Mouse (Mus musculus) limb, embryonic 13.5 days (tissue): ENCODE data around the gene Cdh24. TPM values are rescaled to one million over a fixed set of nuclear protein-coding genes. Genes with fewer than 3 reads are reported as not detected.

ENCODE experiments used
- ATAC-seq: fragments of 200-750 bp; cut with Nextera tagmentation; 2 replicates; pipeline ENCODE4 v1.8.0; 2017; ENCODE audit warnings: low read depth, moderate number of reproducible peaks, moderate TSS enrichment; ENCODE audit not compliant: low FRiP score
- H3K27ac ChIP-seq: fragments of 300-500 bp; sonication (generic); 2 replicates; pipeline ENCODE4 v1.5.1; 2015; ENCODE audit warnings: inconsistent platforms, mild to moderate bottlenecking, moderate library complexity
- H3K27me3 ChIP-seq: fragments of 300-500 bp; sonication (generic); 2 replicates; pipeline ENCODE4 v1.6.1; 2015; ENCODE audit warnings: mild to moderate bottlenecking, inconsistent platforms
- H3K36me3 ChIP-seq: fragments of 300-500 bp; sonication (generic); 2 replicates; pipeline ENCODE4 v1.6.1; 2015; ENCODE audit warnings: inconsistent platforms, mild to moderate bottlenecking, moderate library complexity
- H3K4me1 ChIP-seq: fragments of 300-500 bp; sonication (generic); 2 replicates; pipeline ENCODE4 v1.6.1; 2015; ENCODE audit warnings: inconsistent platforms
- H3K4me2 ChIP-seq: fragments of 300-500 bp; sonication (generic); replicated peaks from 2 replicates; pipeline ENCODE4 v1.6.1; 2015; ENCODE audit warnings: inconsistent platforms, mild to moderate bottlenecking, moderate library complexity
- H3K4me3 ChIP-seq: fragments of 300-500 bp; sonication (generic); 2 replicates; pipeline ENCODE4 v1.5.1; 2015; ENCODE audit warnings: moderate library complexity, mild to moderate bottlenecking, inconsistent platforms
- H3K9ac ChIP-seq: fragments of 300-500 bp; sonication (generic); 2 replicates; pipeline ENCODE4 v1.6.1; 2015; ENCODE audit warnings: mild to moderate bottlenecking, inconsistent platforms
- H3K9me3 ChIP-seq: fragments of 300-500 bp; sonication (generic); 2 replicates; pipeline ENCODE4 v1.6.1; 2016; ENCODE audit warnings: inconsistent platforms
- WGBS: fragments of 180-500 bp; shearing (Covaris S2); methylation state at CpG from one replicate; pipeline ENCODE4 v1.1.7; 2015; 5-methylcytosine and 5-hydroxymethylcytosine counted together
- polyA plus RNA-seq: library from polyadenylated mRNA; unstranded; fragments of >200 nt; fragmentation: Nextera tagmentation; extraction: Ambion mirVana; gene quantifications from 2 replicates; pipeline ENCODE4 v1.2.1, GENCODE M21; 2015

Cdh24 gene
- polyA plus RNA-seq = 6.7 and 8.2 TPM in 2 replicates

DNA sequence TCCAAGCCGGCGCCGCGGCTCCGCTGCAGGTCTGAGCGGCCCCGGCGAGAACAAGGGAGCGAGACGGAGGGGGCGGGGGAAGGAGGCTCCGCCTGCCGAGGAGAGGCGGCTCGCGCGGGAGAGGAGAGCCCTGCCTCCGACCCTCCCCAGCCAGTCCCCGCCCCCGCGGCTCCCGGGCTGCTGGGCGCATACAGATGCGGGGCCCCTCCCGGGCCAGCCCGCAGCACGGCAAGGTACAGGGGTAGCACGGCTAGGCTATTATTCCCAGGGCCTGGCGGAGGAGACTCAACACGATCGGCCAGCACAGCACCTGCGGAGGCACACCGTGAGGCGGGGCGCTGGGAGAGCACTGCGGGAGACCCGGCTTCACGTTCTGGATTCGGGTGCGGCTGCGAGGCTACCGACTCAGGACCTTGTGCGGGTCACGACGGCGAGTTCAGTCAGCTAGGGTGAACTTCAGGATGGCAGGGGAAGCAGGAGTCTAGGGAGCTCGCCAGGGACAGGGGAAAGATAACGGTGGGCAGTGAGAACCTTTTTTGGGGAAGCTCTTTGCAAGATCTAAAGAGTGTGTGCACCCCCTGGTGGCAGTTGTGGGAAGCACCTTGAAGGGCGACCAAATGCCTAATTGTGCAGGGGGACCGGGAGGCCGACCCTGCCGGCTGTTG is at the start of gene Cdh24:
TSS of gene Cdh24 (minus strand) at position 60 of the 665 bp plus-strand sequence.
- Histone ChIP-seq H3K9ac (peak within 1 kb of the TSS; percentile 91), H3K9me3 (no peaks in the 10 kb centered on the region), H3K27ac (peak within 1 kb of the TSS; percentile 84), H3K4me2 (peak within 1 kb of the TSS; percentile 93), H3K36me3 (peaks cover 75% of the 10 kb centered on the region), H3K4me1 (peaks cover 16% of the 10 kb centered on the region), H3K27me3 (no peaks in the 10 kb centered on the region), H3K4me3 (peak within 1 kb of the TSS; percentile 76)
- peak; percentile 93 for ATAC-seq
- WGBS = under 1% methylated on average over 40 of the region's 52 CpGs

DNA sequence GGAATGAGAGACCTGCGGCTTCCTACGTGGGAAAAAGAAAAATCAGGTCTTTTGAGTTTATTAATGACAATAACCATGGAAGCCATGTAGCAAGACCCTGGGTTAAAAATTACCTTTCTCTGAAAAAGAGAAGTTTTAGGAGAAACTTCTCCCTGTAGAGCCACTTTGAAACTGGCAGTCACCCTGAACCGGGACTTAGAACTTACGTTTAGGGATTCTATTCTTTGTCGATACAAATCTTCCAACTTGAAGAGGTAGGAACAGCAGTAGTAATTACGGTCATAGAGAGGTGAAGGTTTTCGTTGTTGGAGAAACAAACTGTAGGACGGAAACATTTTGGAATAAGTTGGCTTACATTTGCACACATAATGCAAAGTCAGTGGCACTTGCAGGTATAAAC is 46.1 kb upstream of the Cdh24 start:
- 4% methylated on average over 8 of the region's 8 CpGs for WGBS
- Histone ChIP-seq H3K27me3 (no peaks in the 10 kb centered on the region), H3K9ac (peak overlapping the region; percentile 79), H3K4me2 (peak overlapping the region; percentile 74), H3K36me3 (peaks cover 38% of the 10 kb centered on the region), H3K4me1 (peaks cover 26% of the 10 kb centered on the region), H3K4me3 (peak overlapping the region; percentile 75), H3K9me3 (no peaks in the 10 kb centered on the region), H3K27ac (peak overlapping the region; percentile 69)
- no peak for ATAC-seq

DNA sequence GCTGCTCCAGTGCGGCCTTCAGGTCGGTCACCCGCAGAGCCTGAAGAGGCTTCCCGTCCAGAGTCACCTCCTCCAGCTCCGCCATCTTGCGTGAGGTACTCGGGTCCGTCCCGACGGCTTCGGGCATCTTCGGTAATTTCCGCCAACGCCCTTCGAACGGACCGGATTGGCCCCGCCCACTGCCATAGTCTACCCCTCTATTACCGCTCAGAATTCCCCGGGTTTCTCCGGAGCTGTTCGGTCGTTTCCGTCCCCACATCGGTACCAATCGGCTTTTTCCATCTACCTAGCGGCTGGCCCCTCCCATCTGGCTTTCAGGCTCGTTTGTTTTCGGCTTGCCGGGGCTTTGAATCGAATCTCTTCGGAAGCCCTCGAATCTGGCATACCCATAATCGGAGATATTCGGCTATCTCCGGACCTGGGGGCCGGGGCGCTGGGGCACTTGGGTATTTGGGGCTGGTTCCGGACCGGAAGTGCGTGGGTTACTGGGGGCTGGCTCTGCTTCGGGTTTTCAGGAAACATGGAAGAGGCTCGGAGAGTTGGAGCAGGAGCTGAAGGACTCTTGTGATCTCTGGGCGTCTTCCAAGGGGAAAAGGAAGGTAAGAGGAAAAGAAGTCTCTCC is 45.5 kb upstream of the Cdh24 start, which contains the start of gene Acin1:
TSS of gene Acin1 (minus strand) at position 410 of the 622 bp plus-strand sequence.
- peaks cover 26% of the 10 kb centered on the region for H3K4me1 ChIP-seq
- peak; percentile 97 for ATAC-seq
- peak within 1 kb of the TSS; percentile 75 for H3K4me3 ChIP-seq
- H3K27ac ChIP-seq = peak within 1 kb of the TSS; percentile 96
- no peaks in the 10 kb centered on the region for H3K9me3 ChIP-seq
- peak within 1 kb of the TSS; percentile 94 for H3K9ac ChIP-seq
- H3K4me2 ChIP-seq = peak within 1 kb of the TSS; percentile 74
- H3K36me3 ChIP-seq = peaks cover 44% of the 10 kb centered on the region
- no peaks in the 10 kb centered on the region for H3K27me3 ChIP-seq
- WGBS = under 1% methylated on average over 44 of the region's 44 CpGs

DNA sequence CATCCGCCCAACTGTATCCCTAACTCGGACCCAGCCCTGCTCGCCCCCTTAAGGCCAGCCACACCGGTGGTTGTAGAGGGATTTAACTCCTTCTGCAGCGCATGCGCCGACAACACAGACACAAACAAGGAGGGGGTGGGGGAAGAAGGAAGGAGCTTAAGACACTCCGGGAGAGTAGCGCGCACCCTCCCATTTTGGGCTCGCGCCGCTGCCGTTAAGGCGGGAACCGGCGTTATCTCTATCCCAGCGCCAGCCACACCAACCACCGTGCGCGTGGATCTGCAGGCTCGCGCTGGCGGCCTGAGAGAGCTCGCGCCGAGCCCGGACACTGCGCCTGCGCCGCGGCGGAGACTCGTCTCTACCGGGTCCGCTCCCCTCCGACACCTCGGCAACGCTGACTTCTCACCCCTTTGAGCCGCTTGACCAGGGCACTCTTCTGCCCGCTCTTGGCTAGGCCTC is 44.9 kb upstream of the Cdh24 start, which contains the start of gene 1700123O20Rik:
TSS of gene 1700123O20Rik (plus strand) at position 154 of the 459 bp plus-strand sequence.
- Histone ChIP-seq H3K4me3 (peak within 1 kb of the TSS; percentile 75), H3K4me1 (peaks cover 26% of the 10 kb centered on the region), H3K9ac (peak within 1 kb of the TSS; percentile 94), H3K27ac (peak within 1 kb of the TSS; percentile 96), H3K9me3 (no peaks in the 10 kb centered on the region), H3K36me3 (peaks cover 46% of the 10 kb centered on the region), H3K27me3 (no peaks in the 10 kb centered on the region), H3K4me2 (peak within 1 kb of the TSS; percentile 74)
- WGBS = under 1% methylated on average over 41 of the region's 41 CpGs
- ATAC-seq = peak; percentile 80

- Histone ChIP-seq H3K9ac (peak overlapping the region; percentile 94), H3K4me1 (peaks cover 26% of the 10 kb centered on the region), H3K27ac (peak overlapping the region; percentile 96; the same call in 1 of the 2 replicates), H3K4me2 (peak overlapping the region; percentile 73), H3K27me3 (no peaks in the 10 kb centered on the region), H3K4me3 (peak overlapping the region; percentile 75), H3K36me3 (peaks cover 44% of the 10 kb centered on the region), H3K9me3 (no peaks in the 10 kb centered on the region)
- no peak for ATAC-seq
- 7% methylated on average over 8 of the region's 8 CpGs for WGBS
Observed at GRCm38 (mm10) chr14:54685471-54685870, 44.3 kb upstream of the Cdh24 start.

DNA sequence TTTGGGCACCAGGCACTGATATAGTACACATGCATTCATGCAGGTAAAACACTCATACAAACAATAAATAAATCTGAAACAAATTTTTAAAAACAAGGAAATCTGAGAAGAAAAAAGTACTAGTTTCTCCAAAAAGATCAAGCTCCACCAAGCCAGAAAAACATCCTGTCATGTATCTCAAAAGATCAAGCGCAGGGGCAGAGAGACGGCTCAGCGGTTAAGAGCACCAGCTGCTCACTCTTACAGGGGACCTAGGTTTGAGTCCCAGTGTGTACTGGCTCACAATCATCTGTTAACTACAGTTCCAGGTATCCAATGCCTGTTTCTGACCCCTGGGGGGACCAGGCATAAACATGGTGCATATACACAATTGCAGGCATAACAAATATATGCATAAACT is 41.2 kb upstream of the Cdh24 start:
- Histone ChIP-seq H3K27ac (no peak overlapping the region), H3K9me3 (no peaks in the 10 kb centered on the region), H3K27me3 (no peaks in the 10 kb centered on the region), H3K4me1 (peaks cover 9% of the 10 kb centered on the region), H3K36me3 (peaks cover 49% of the 10 kb centered on the region), H3K4me3 (no peak overlapping the region), H3K4me2 (no peak overlapping the region), H3K9ac (no peak overlapping the region)
- WGBS = 93% methylated on average over 3 of the region's 3 CpGs
- no peak for ATAC-seq

- H3K4me2 ChIP-seq = no peak overlapping the region
- H3K27me3 ChIP-seq = no peaks in the 10 kb centered on the region
- H3K9ac ChIP-seq = no peak overlapping the region
- H3K4me3 ChIP-seq = no peak overlapping the region
- ATAC-seq = no peak
- no peaks in the 10 kb centered on the region for H3K9me3 ChIP-seq
- no peak overlapping the region for H3K27ac ChIP-seq
- no peaks in the 10 kb centered on the region for H3K4me1 ChIP-seq
- peaks cover 77% of the 10 kb centered on the region for H3K36me3 ChIP-seq
- 89% methylated on average over 16 of the region's 16 CpGs for WGBS
Observed at GRCm38 (mm10) chr14:54678657-54679304, 37.6 kb upstream of the Cdh24 start.

DNA sequence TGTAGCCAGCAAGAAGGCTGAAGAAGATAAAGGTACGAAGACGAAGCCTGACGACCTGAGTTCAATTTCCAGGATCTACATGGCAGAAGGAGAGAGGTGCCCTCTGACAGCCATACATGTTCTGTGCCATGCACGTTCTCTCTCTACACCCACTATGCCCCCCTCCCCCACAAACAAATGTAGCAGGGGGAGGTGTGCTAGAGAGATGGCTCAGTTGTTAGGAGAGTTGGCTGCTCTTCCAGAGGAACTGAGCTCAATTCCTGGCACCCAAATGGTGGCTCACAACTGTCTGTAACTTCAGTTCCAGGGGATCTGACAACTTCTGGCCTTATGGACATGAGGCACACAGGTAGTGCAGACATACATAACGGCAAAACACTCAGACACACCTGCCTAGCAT is 35.1 kb upstream of the Cdh24 start:
- Histone ChIP-seq H3K27me3 (no peaks in the 10 kb centered on the region), H3K4me3 (no peak overlapping the region), H3K9ac (no peak overlapping the region), H3K4me1 (no peaks in the 10 kb centered on the region), H3K27ac (no peak overlapping the region), H3K36me3 (peaks cover 80% of the 10 kb centered on the region), H3K9me3 (no peaks in the 10 kb centered on the region), H3K4me2 (no peak overlapping the region)
- no peak for ATAC-seq
- WGBS = 88% methylated on average over 5 of the region's 5 CpGs

GRCm38 (mm10) chr14:54674317-54674716 is 33.2 kb upstream of the Cdh24 start:
- Histone ChIP-seq H3K27me3 (no peaks in the 10 kb centered on the region), H3K9ac (no peak overlapping the region), H3K4me2 (no peak overlapping the region), H3K27ac (no peak overlapping the region), H3K36me3 (peaks cover 75% of the 10 kb centered on the region), H3K4me3 (no peak overlapping the region), H3K9me3 (no peaks in the 10 kb centered on the region), H3K4me1 (no peaks in the 10 kb centered on the region)
- ATAC-seq = no peak
- 66% methylated on average over 2 of the region's 2 CpGs for WGBS

- Histone ChIP-seq H3K27ac (no peak overlapping the region), H3K36me3 (peaks cover 77% of the 10 kb centered on the region), H3K9me3 (no peaks in the 10 kb centered on the region), H3K9ac (no peak overlapping the region), H3K4me3 (no peak overlapping the region), H3K4me1 (no peaks in the 10 kb centered on the region), H3K27me3 (no peaks in the 10 kb centered on the region), H3K4me2 (no peak overlapping the region)
- ATAC-seq = no peak
- 88% methylated on average over 4 of the region's 4 CpGs for WGBS
Observed at GRCm38 (mm10) chr14:54669381-54669780, 28.2 kb upstream of the Cdh24 start.

GRCm38 (mm10) chr14:54664477-54665222 is 23.5 kb upstream of the Cdh24 start:
- ATAC-seq = no peak
- Histone ChIP-seq H3K9me3 (no peaks in the 10 kb centered on the region), H3K9ac (no peak overlapping the region), H3K27me3 (no peaks in the 10 kb centered on the region), H3K4me2 (no peak overlapping the region), H3K4me3 (no peak overlapping the region), H3K36me3 (peaks cover 94% of the 10 kb centered on the region), H3K4me1 (no peaks in the 10 kb centered on the region), H3K27ac (no peak overlapping the region)
- 90% methylated on average over 10 of the region's 10 CpGs for WGBS
